Comparison of ENCODE assay signal across 15 mouse cellular contexts in genomic region chr10:13115030-13115429, GRCm38 (mm10). TPM values are rescaled to one million over a fixed set of nuclear protein-coding genes. Genes with fewer than 3 reads are reported as not detected.
DNase-seq lines count a peak whose midpoint lies in the region; ATAC-seq lines count a peak whose summit lies in the region.
"Had no signal": no experiment of that assay in that cellular context is flagged by ENCODE, and none has a peak within 500 bp of the region (broad histone marks: within the 10 kb centered on the region; RNA-seq: fewer than 3 reads in every experiment).

No protein-coding gene starts in this region.

- ATAC-seq in heart, embryonic 11.5 days (replicated peaks; ENCODE audit: insufficient number of reproducible peaks, low FRiP score, low TSS enrichment): no peak
- ATAC-seq in midbrain, embryonic 15.5 days (replicated peaks): peak; percentile 73

- peak overlapping the region; percentile 56; the same call in 1 of the 2 replicates for H3K27ac ChIP-seq in heart, embryonic 10.5 days
- H3K27ac ChIP-seq in heart, embryonic 11.5 days (ENCODE audit: low read depth, low read length): no peak overlapping the region
- peak overlapping the region; percentile 84 for H3K27ac ChIP-seq in hindbrain, embryonic 10.5 days
- 0 out of 2 replicates have a peak overlapping the region, but pooled peaks have one; percentile 30 for H3K27ac ChIP-seq in midbrain, embryonic 15.5 days
- H3K27ac ChIP-seq: kidney, embryonic 15.5 days had no signal

- peaks cover 63% of the 10 kb centered on the region for H3K4me1 ChIP-seq in heart, embryonic 10.5 days
- H3K4me1 ChIP-seq in heart, embryonic 11.5 days (ENCODE audit: control insufficient read depth, insufficient read depth, low read length): peaks cover 39% of the 10 kb centered on the region
- peaks cover 95% of the 10 kb centered on the region for H3K4me1 ChIP-seq in hindbrain, embryonic 10.5 days (replicated peaks)
- peaks cover 16% of the 10 kb centered on the region for H3K4me1 ChIP-seq in midbrain, embryonic 15.5 days

- no peaks in the 10 kb centered on the region for H3K27me3 ChIP-seq in heart, embryonic 10.5 days (ENCODE audit: insufficient read depth, poor library complexity, severe bottlenecking)
- no peaks in the 10 kb centered on the region for H3K27me3 ChIP-seq in heart, embryonic 11.5 days (ENCODE audit: control insufficient read depth, insufficient read depth, low read length)
- H3K27me3 ChIP-seq in hindbrain, embryonic 10.5 days (ENCODE audit: insufficient read depth, poor library complexity, severe bottlenecking): no peaks in the 10 kb centered on the region
- H3K27me3 ChIP-seq in midbrain, embryonic 15.5 days (replicated peaks): no peaks in the 10 kb centered on the region
- H3K27me3 ChIP-seq: kidney, embryonic 15.5 days had no signal

- H3K4me2 ChIP-seq in heart, embryonic 11.5 days: no peak overlapping the region
- H3K4me2 ChIP-seq in midbrain, embryonic 15.5 days: no peak overlapping the region
- H3K4me2 ChIP-seq: kidney, embryonic 15.5 days had no signal

- no peak overlapping the region for H3K9ac ChIP-seq in heart, embryonic 11.5 days (ENCODE audit: low read depth, low read length)
- no peak overlapping the region for H3K9ac ChIP-seq in midbrain, embryonic 15.5 days
- H3K9ac ChIP-seq: kidney, embryonic 15.5 days had no signal

- 74% methylated on average over 4 of the region's 4 CpGs for WGBS in heart, embryonic 10.5 days
- WGBS in heart, embryonic 11.5 days (ENCODE audit: insufficient replicate concordance): 72% methylated on average over 4 of the region's 4 CpGs
- WGBS in hindbrain, embryonic 10.5 days: 26% methylated on average over 4 of the region's 4 CpGs
- 7% methylated on average over 4 of the region's 4 CpGs for WGBS in midbrain, embryonic 15.5 days

- H3K9me3 ChIP-seq in heart, embryonic 10.5 days: no peaks in the 10 kb centered on the region
- H3K9me3 ChIP-seq in heart, embryonic 11.5 days (replicated peaks; ENCODE audit: control insufficient read depth, low read length): no peaks in the 10 kb centered on the region
- no peaks in the 10 kb centered on the region for H3K9me3 ChIP-seq in hindbrain, embryonic 10.5 days
- no peaks in the 10 kb centered on the region for H3K9me3 ChIP-seq in midbrain, embryonic 15.5 days
- H3K9me3 ChIP-seq: G1E; kidney, embryonic 15.5 days had no signal

- peak; percentile 50 for DNase-seq in heart, embryonic 10.5 days (ENCODE audit: low spot score)
- DNase-seq in embryo, embryonic 11 days: peak; percentile 62
- DNase-seq in hindbrain, embryonic 10.5 days (ENCODE audit: low spot score): peak; percentile 62
- no peak for DNase-seq in yolk sac, embryonic 10.5 days (ENCODE audit: low spot score)
- no peak for DNase-seq in cerebellum, postnatal 4 days (ENCODE audit: low spot score in 2 of 2)
- DNase-seq in B cell, adult 2 months: no peak
- DNase-seq: cerebellum, postnatal 10 days; layer of hippocampus, adult 9-11 months; left cerebral cortex, postnatal 4 days; lung, adult 18-20 months; thymus, postnatal 25 days had no signal

- H3K36me3 ChIP-seq in heart, embryonic 10.5 days: peaks cover 32% of the 10 kb centered on the region
- 0 out of 2 replicates have a peak, but pooled peaks cover 2% of the 10 kb centered on the region for H3K36me3 ChIP-seq in heart, embryonic 11.5 days (ENCODE audit: control insufficient read depth, insufficient read depth, low read length)
- peaks cover 5% of the 10 kb centered on the region; the same call in 1 of the 2 replicates for H3K36me3 ChIP-seq in hindbrain, embryonic 10.5 days
- H3K36me3 ChIP-seq in midbrain, embryonic 15.5 days (replicated peaks): no peaks in the 10 kb centered on the region
- H3K36me3 ChIP-seq: G1E; kidney, embryonic 15.5 days had no signal

- H3K4me3 ChIP-seq in heart, embryonic 10.5 days: no peak overlapping the region
- no peak overlapping the region for H3K4me3 ChIP-seq in heart, embryonic 11.5 days (ENCODE audit: low read depth, low read length)
- H3K4me3 ChIP-seq in hindbrain, embryonic 10.5 days: 0 out of 2 replicates have a peak overlapping the region, but pooled peaks have one; percentile 7
- no peak overlapping the region for H3K4me3 ChIP-seq in midbrain, embryonic 15.5 days
- H3K4me3 ChIP-seq: kidney, embryonic 15.5 days had no signal

RNA-seq across cellular contexts. Expression of gene Plagl1, which starts 54.7 kb away (rescaled TPM):
- polyA plus RNA-seq in heart, embryonic 10.5 days (2016; fragmentation: Nextera tagmentation; extraction: Ambion mirVana): 206 and 245 TPM in 2 replicates
- 277 and 328 TPM in 2 replicates for polyA plus RNA-seq in heart, embryonic 11.5 days (2014; fragmentation: Nextera tagmentation; extraction: Ambion mirVana)
- polyA plus RNA-seq in hindbrain, embryonic 10.5 days (2016; fragmentation: Nextera tagmentation; extraction: Ambion mirVana): 56.1 and 59.4 TPM in 2 replicates
- polyA plus RNA-seq in midbrain, embryonic 15.5 days (2015; fragmentation: Nextera tagmentation; extraction: Ambion mirVana): 34.7 and 36.2 TPM in 2 replicates

Comparison
In these comparisons a context has a peak if more than half of its experiments do, and no peak if none do; other contexts are left out.
1. DNase-seq: peak in heart, embryonic 10.5 days (single experiment), embryo, embryonic 11 days (single experiment) and hindbrain, embryonic 10.5 days (single experiment); none in yolk sac, embryonic 10.5 days (single experiment), cerebellum, postnatal 4 days (0 of 2) and B cell, adult 2 months (0 of 2).